ENCODE assay signal across 11 mouse cellular contexts in the genomic region with DNA sequence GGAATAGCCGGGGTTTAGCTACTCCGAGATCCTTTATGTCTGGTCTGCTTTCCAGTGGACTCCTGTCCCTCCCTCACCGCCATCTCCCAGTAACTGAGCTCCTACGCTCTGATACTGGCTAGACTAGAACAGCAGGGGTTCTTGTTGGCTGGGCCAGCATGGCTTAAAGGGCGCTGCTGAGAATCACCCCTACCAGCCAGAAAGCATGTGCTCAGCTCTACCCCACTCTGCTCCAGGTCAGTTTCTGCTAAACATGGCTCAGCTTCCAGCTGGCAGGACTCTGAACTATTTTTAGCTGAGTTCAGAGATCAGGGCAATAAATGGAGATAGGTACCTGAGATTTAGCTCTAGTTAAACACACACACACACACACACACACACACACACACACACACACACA. TPM values are rescaled to one million over a fixed set of nuclear protein-coding genes. Genes with fewer than 3 reads are reported as not detected.
DNase-seq lines count a peak whose midpoint lies in the region; ATAC-seq and TF ChIP-seq lines count a peak whose summit lies in the region.
"Had no signal": no experiment of that assay in that cellular context is flagged by ENCODE, and none has a peak within 500 bp of the region (broad histone marks: within the 10 kb centered on the region; RNA-seq: fewer than 3 reads in every experiment).

No protein-coding gene starts in this region.

- H3K9ac ChIP-seq in stomach, embryonic 16.5 days (ENCODE audit: low read length) = no peak overlapping the region
- H3K9ac ChIP-seq in stomach, postnatal 0 days (ENCODE audit: low read length) = no peak overlapping the region
- H3K9ac ChIP-seq: embryonic facial prominence, embryonic 13.5 days; hindbrain, embryonic 15.5 days; limb, embryonic 12.5 days had no signal

- H3K36me3 ChIP-seq in stomach, embryonic 16.5 days (ENCODE audit: control insufficient read depth, insufficient read depth, low read length) = no peaks in the 10 kb centered on the region
- H3K36me3 ChIP-seq in stomach, postnatal 0 days (ENCODE audit: control insufficient read depth, insufficient read depth, low read length) = no peaks in the 10 kb centered on the region
- H3K36me3 ChIP-seq in hindbrain, embryonic 10.5 days = no peaks in the 10 kb centered on the region
- H3K36me3 ChIP-seq: embryonic facial prominence, embryonic 13.5 days; hindbrain, embryonic 15.5 days; limb, embryonic 12.5 days had no signal

- no peaks in the 10 kb centered on the region for H3K4me1 ChIP-seq in stomach, embryonic 16.5 days (ENCODE audit: control insufficient read depth, insufficient read depth, low read length)
- no peaks in the 10 kb centered on the region for H3K4me1 ChIP-seq in stomach, postnatal 0 days (replicated peaks; ENCODE audit: control insufficient read depth, insufficient read depth)
- H3K4me1 ChIP-seq in hindbrain, embryonic 10.5 days (replicated peaks) = peaks cover 2% of the 10 kb centered on the region; the same call in 1 of the 2 replicates
- H3K4me1 ChIP-seq: embryonic facial prominence, embryonic 13.5 days; hindbrain, embryonic 15.5 days had no signal

- H3K27me3 ChIP-seq in stomach, embryonic 16.5 days (ENCODE audit: control insufficient read depth, insufficient read depth, low read length) = no peaks in the 10 kb centered on the region
- no peaks in the 10 kb centered on the region for H3K27me3 ChIP-seq in stomach, postnatal 0 days (ENCODE audit: control insufficient read depth, insufficient read depth, low read length)
- no peaks in the 10 kb centered on the region for H3K27me3 ChIP-seq in hindbrain, embryonic 10.5 days (ENCODE audit: insufficient read depth, poor library complexity, severe bottlenecking)
- H3K27me3 ChIP-seq: embryonic facial prominence, embryonic 13.5 days; hindbrain, embryonic 15.5 days; limb, embryonic 12.5 days had no signal

- TF ChIP-seq EP300 in stomach, postnatal 0 days (optimal IDR thresholded peaks at IDR 0.05) = no peak

- WGBS in stomach, embryonic 16.5 days = 62% methylated on average over 5 of the region's 5 CpGs
- 68% methylated on average over 5 of the region's 5 CpGs for WGBS in stomach, postnatal 0 days
- 48% methylated on average over 5 of the region's 5 CpGs for WGBS in hindbrain, embryonic 10.5 days

- H3K9me3 ChIP-seq in stomach, embryonic 16.5 days (replicated peaks; ENCODE audit: control insufficient read depth, low read length) = no peaks in the 10 kb centered on the region
- H3K9me3 ChIP-seq in stomach, postnatal 0 days (ENCODE audit: control insufficient read depth, low read length) = no peaks in the 10 kb centered on the region
- no peaks in the 10 kb centered on the region for H3K9me3 ChIP-seq in hindbrain, embryonic 10.5 days
- H3K9me3 ChIP-seq: embryonic facial prominence, embryonic 13.5 days; hindbrain, embryonic 15.5 days; limb, embryonic 12.5 days had no signal

- DNase-seq in stomach, postnatal 0 days (ENCODE audit: low spot score) = no peak
- peak; percentile 81 for DNase-seq in gastrocnemius, postnatal 25 days
- peak; percentile 13 for DNase-seq in heart, postnatal 25 days (ENCODE audit: low spot score)
- DNase-seq in yolk sac, embryonic 10.5 days (ENCODE audit: low spot score) = peak; percentile 37
- DNase-seq in hindbrain, embryonic 10.5 days (ENCODE audit: low spot score) = no peak
- no peak for DNase-seq in left cerebral cortex, adult 8-10 months (ENCODE audit: low spot score in 2 of 2)

- H3K4me2 ChIP-seq in stomach, embryonic 16.5 days (ENCODE audit: low read depth, low read length) = no peak overlapping the region
- H3K4me2 ChIP-seq in stomach, postnatal 0 days (replicated peaks; ENCODE audit: low read depth) = no peak overlapping the region
- H3K4me2 ChIP-seq: embryonic facial prominence, embryonic 13.5 days; hindbrain, embryonic 15.5 days; limb, embryonic 12.5 days had no signal

- intact Hi-C loops in heart, postnatal 25 days (cut with DNase I) = no loop called here

- peak; percentile 50 for ATAC-seq in stomach, embryonic 16.5 days (ENCODE audit: insufficient read depth, low FRiP score)
- no peak for ATAC-seq in stomach, postnatal 0 days (ENCODE audit: low FRiP score, low TSS enrichment)
- ATAC-seq in erythroblast, adult 5-6 weeks (replicated peaks; ENCODE audit: low FRiP score, poor library complexity, severe bottlenecking) = no peak

- H3K27ac ChIP-seq in stomach, embryonic 16.5 days (ENCODE audit: low read length) = no peak overlapping the region
- H3K27ac ChIP-seq in stomach, postnatal 0 days (replicated peaks) = no peak overlapping the region
- no peak overlapping the region for H3K27ac ChIP-seq in hindbrain, embryonic 10.5 days
- H3K27ac ChIP-seq: embryonic facial prominence, embryonic 13.5 days; hindbrain, embryonic 15.5 days; limb, embryonic 12.5 days had no signal

- TF ChIP-seq CTCF in stomach, postnatal 0 days (IDR thresholded peaks at IDR 0.05; ENCODE audit: low read depth) = no peak

- H3K4me3 ChIP-seq in stomach, embryonic 16.5 days (replicated peaks; ENCODE audit: low read length) = no peak overlapping the region
- no peak overlapping the region for H3K4me3 ChIP-seq in stomach, postnatal 0 days (ENCODE audit: low read depth, low read length)
- no peak overlapping the region for H3K4me3 ChIP-seq in hindbrain, embryonic 10.5 days
- H3K4me3 ChIP-seq: embryonic facial prominence, embryonic 13.5 days; hindbrain, embryonic 15.5 days; limb, embryonic 12.5 days had no signal

RNA-seq across cellular contexts. Expression of gene Ppp1cb, which starts 12.2 kb away (rescaled TPM):
- polyA plus RNA-seq in stomach, embryonic 16.5 days (2015; fragmentation: Nextera tagmentation; extraction: Ambion mirVana) = 246 and 251 TPM in 2 replicates
- 182 and 193 TPM in 2 replicates for polyA plus RNA-seq in stomach, postnatal 0 days (2015; fragmentation: Nextera tagmentation; extraction: Ambion mirVana)
- total RNA-seq in gastrocnemius, postnatal 25 days (2021) = 100 to 1,000 TPM; 407 TPM
- total RNA-seq in heart, postnatal 25 days (2021) = 100 to 1,000 TPM; 437 to 474 TPM
- 148 and 198 TPM in 2 replicates for polyA plus RNA-seq in hindbrain, embryonic 10.5 days (2016; fragmentation: Nextera tagmentation; extraction: Ambion mirVana)
- 100 to 1,000 TPM; 369 to 425 (median 401) TPM for total RNA-seq in left cerebral cortex, adult 8-10 months (2022)
- total RNA-seq in erythroblast, adult 5-6 weeks (2015; ENCODE audit: low replicate concordance) = 473 and 522 TPM in 2 replicates
- total RNA-seq in erythroblast, adult 5-6 weeks (2017; ENCODE audit: low replicate concordance) = 929 and 957 TPM in 2 replicates

Comparison
In these comparisons a context has a peak if more than half of its experiments do, and no peak if none do; other contexts are left out.
1. DNase-seq: peak in gastrocnemius, postnatal 25 days (single experiment), heart, postnatal 25 days (single experiment) and yolk sac, embryonic 10.5 days (single experiment); none in stomach, postnatal 0 days (single experiment), hindbrain, embryonic 10.5 days (single experiment) and left cerebral cortex, adult 8-10 months (0 of 2).